Mouse (Mus musculus) v-Abl transformed pro-B cells (cell line): ENCODE data around the gene Cltc.

Source experiments
- in situ Hi-C, 2 experiments: fragments of 400-800 bp; cut with MboI; formaldehyde crosslinking; loops; one replicate each; pipeline ENCODE4 v1.15.1; 2025; ENCODE audit not compliant: unreplicated experiment in 2 of 2

Gene Cltc

GRCm38 (mm10) chr11:86757480-86758371 lies at the start of gene Cltc:
TSS of gene Cltc (minus strand) at chr11:86757565.
- in situ Hi-C loops: loop anchor here in 1 of 2 experiments (5.0 kb wide), 2 partner anchors 40 to 175 kb away; no protein-coding TSS in a partner anchor

- in situ Hi-C loops: no loop called here
Measured at GRCm38 (mm10) chr11:86807001-86807477, 49.7 kb upstream of the Cltc start.

- in situ Hi-C loops: loop anchor here in 1 of 2 experiments (25.0 kb wide), 1 partner anchor 193 kb away; the partner anchor contains the start of gene Ypel2
Measured at GRCm38 (mm10) chr11:86794161-86794560, 36.8 kb upstream of the Cltc start.

- in situ Hi-C loops: loop anchor here (10.0 to 25.0 kb wide), 2 partner anchors 200 to 207 kb away; partner anchors contain the start of gene Ypel2 (in 2 of the 2)
Measured at GRCm38 (mm10) chr11:86787436-86787835, 30.1 kb upstream of the Cltc start.

- in situ Hi-C loops: loop anchor here (10.0 to 25.0 kb wide), 2 partner anchors 202 to 209 kb away; partner anchors contain the start of gene Ypel2 (in 2 of the 2)
Measured at GRCm38 (mm10) chr11:86785767-86786166, 28.4 kb upstream of the Cltc start.

- in situ Hi-C loops: no loop called here
Measured at GRCm38 (mm10) chr11:86769884-86770283, 12.5 kb upstream of the Cltc start.

GRCm38 (mm10) chr11:86764501-86764900 lies 7.1 kb upstream of the Cltc start:
- in situ Hi-C loops: loop anchor here in 1 of 2 experiments (5.0 kb wide), 1 partner anchor 82 kb away; the partner anchor contains the start of genes Ptrh2 and Vmp1

GRCm38 (mm10) chr11:86763127-86763526 lies 5.8 kb upstream of the Cltc start:
- in situ Hi-C loops: loop anchor here in 1 of 2 experiments (5.0 kb wide), 1 partner anchor 81 kb away; the partner anchor contains the start of genes Ptrh2 and Vmp1

GRCm38 (mm10) chr11:86760357-86760756 lies 3.0 kb upstream of the Cltc start:
- in situ Hi-C loops: loop anchor here in 1 of 2 experiments (5.0 kb wide), 1 partner anchor 78 kb away; the partner anchor contains the start of genes Ptrh2 and Vmp1

GRCm38 (mm10) chr11:86759886-86760285 lies 2.5 kb upstream of the Cltc start:
- in situ Hi-C loops: loop anchor here in 1 of 2 experiments (5.0 kb wide), 3 partner anchors 43 to 178 kb away; partner anchors contain the start of genes Ptrh2 and Vmp1

GRCm38 (mm10) chr11:86759226-86759625 lies 1.9 kb upstream of the Cltc start:
- in situ Hi-C loops: loop anchor here in 1 of 2 experiments (5.0 kb wide), 2 partner anchors 42 to 177 kb away; no protein-coding TSS in a partner anchor

GRCm38 (mm10) chr11:86758559-86758958 lies 1.2 kb upstream of the Cltc start:
- in situ Hi-C loops: loop anchor here in 1 of 2 experiments (5.0 kb wide), 2 partner anchors 41 to 176 kb away; no protein-coding TSS in a partner anchor

GRCm38 (mm10) chr11:86757142-86757479 lies 254 bp downstream of the Cltc start:
- in situ Hi-C loops: loop anchor here in 1 of 2 experiments (5.0 kb wide), 2 partner anchors 40 to 175 kb away; no protein-coding TSS in a partner anchor

- in situ Hi-C loops: loop anchor here in 1 of 2 experiments (5.0 kb wide), 2 partner anchors 39 to 174 kb away; no protein-coding TSS in a partner anchor
Measured at GRCm38 (mm10) chr11:86756156-86757141, 916 bp downstream of the Cltc start.

- in situ Hi-C loops: no loop called here
Measured at GRCm38 (mm10) chr11:86752404-86752803, 5.0 kb downstream of the Cltc start.

- in situ Hi-C loops: no loop called here
Measured at GRCm38 (mm10) chr11:86751010-86751409, 6.4 kb downstream of the Cltc start.

GRCm38 (mm10) chr11:86749776-86750423 lies 7.5 kb downstream of the Cltc start:
- in situ Hi-C loops: no loop called here

GRCm38 (mm10) chr11:86745634-86746404 lies 11.5 kb downstream of the Cltc start:
- in situ Hi-C loops: no loop called here
